Mouse (Mus musculus): Measurements from ENCODE around the gene Zfp408.
"Not testable (repeated sequence)": the region's sequence is repeated elsewhere in the genome, so short reads cannot be mapped to it uniquely, and the experiment has no call there.

Zfp408 gene

GRCm38 (mm10) chr2:91650360-91650995, 887 bp upstream of the Zfp408 start:
- DNase-seq = no peak

- DNase-seq = no peak
These were observed 439 bp downstream of the Zfp408 start for GRCm38 (mm10) chr2:91649152-91649551.

DNA sequence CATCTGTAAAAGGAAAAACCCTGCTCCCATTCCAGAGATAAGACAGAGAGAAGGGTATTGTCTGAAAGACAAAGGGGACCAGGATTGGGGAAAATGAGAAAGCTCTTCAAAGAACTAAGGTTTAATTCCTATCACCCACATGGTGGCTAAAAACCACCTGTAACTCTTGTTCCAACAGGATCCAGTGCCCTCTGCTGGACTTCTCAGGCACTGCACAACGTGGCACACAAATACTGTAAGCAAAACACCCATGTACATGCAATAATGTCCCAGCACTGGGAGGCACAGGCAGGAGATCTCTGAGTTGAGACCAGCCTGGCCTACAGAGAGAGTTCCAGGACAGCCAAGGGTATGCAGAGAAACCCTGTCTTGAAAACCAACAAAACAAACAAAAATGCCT, 2.9 kb downstream of the Zfp408 start:
- DNase-seq = peak; percentile 42 to 49

GRCm38 (mm10) chr2:91645811-91646210, 3.8 kb downstream of the Zfp408 start:
- no peak for DNase-seq

- no peak for DNase-seq
These were observed 4.2 kb downstream of the Zfp408 start for GRCm38 (mm10) chr2:91645354-91645753.

DNA sequence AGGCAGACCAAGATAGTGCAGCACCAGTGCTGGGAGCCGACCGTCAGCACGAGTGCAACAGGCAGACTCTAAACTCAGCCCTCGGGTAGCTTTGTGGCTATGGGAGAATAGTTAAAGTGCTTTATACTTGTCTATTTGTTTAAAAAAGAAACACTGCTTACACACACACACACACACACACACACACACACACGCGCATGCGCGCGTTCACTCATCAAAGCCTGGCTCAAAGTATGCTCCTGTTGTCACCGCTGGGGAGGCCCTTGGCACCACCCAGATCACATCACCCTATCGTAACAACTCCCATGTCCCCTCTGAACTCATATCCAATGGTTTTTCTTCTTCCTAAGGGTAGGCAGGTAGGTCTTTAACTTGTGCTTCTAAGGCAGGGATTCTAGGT, 5.6 kb downstream of the Zfp408 start:
- DNase-seq = no peak

- no peak for DNase-seq
These were observed 6.7 kb downstream of the Zfp408 start for GRCm38 (mm10) chr2:91642825-91643415.

- no peak for DNase-seq
These were observed 10.7 kb downstream of the Zfp408 start for GRCm38 (mm10) chr2:91638931-91639330.

- DNase-seq = peak; percentile 30 to 40
These were observed 12.8 kb downstream of the Zfp408 start for GRCm38 (mm10) chr2:91636727-91637338.

GRCm38 (mm10) chr2:91636229-91636628, 13.4 kb downstream of the Zfp408 start, which contains the start of gene F2:
Gene F2 (minus strand): TSS chr2:91636414.
- DNase-seq = no peak

GRCm38 (mm10) chr2:91635486-91635885, 14.1 kb downstream of the Zfp408 start:
- DNase-seq = no peak

DNA sequence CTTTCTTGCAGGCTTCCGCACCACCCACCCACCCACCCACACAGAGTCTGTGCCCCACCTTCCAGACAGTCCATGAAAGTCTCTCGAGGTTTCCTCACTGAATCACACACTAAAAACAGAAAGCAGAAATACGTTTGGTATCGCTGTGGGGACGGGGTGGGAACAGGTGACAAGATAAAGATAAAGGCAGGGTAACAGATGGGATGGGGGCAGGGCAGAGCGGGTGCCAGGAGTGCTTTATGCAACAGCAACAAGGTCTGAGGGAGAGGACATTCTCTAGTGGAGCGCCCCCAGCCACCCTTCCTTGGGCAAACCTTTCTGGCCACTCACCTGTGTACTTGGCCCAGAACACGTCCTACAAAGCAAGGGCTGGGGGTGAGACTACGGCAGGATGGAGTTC, 14.8 kb downstream of the Zfp408 start:
- no peak for DNase-seq

- no peak for DNase-seq
These were observed 16.1 kb downstream of the Zfp408 start for GRCm38 (mm10) chr2:91633334-91633977.

DNA sequence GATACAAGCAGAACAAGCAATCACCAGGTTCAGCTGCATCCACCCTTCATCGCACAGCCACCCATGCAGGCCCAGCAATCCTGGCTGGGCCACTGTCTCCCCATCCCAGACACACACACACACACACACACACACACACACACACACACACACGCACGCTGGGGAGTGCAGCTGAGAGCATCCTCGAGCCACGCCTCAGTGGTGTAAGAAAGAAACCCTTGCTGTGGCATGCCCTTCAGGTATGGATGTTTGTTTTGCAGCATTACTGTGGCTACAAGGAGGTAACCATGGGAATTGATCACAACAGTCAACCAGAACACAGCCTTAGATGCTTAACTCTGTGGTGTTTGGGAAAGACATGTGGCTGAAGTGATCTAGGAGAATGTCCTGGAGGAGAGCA, 17.3 kb downstream of the Zfp408 start:
- no peak for DNase-seq

GRCm38 (mm10) chr2:91631826-91632225, 17.8 kb downstream of the Zfp408 start:
- DNase-seq = no peak

GRCm38 (mm10) chr2:91630384-91630783, 19.2 kb downstream of the Zfp408 start:
- DNase-seq = no peak

- DNase-seq = no peak
These were observed 19.9 kb downstream of the Zfp408 start for GRCm38 (mm10) chr2:91629682-91630081.

- DNase-seq = no peak
These were observed 21.4 kb downstream of the Zfp408 start for GRCm38 (mm10) chr2:91628171-91628570.

DNA sequence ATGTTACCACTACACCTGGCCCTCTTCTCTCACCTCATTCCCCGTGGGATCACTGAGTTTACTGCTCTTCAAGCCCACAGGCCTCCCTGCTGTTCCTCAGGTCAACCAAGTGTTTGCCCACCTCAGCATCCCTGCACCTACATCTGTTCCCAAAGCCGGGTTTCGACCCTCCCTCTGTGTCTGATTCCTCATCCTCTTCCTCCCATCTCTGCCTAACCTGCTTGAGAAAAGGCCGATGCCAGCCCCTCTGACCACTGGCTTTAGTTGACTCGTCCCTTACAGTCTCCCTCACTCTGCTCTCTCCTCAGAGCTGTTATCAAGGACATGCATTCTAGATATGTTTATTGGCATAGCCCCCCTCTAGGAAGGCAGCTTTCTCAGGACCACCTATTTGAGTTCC, 22.1 kb downstream of the Zfp408 start:
- no peak for DNase-seq

DNA sequence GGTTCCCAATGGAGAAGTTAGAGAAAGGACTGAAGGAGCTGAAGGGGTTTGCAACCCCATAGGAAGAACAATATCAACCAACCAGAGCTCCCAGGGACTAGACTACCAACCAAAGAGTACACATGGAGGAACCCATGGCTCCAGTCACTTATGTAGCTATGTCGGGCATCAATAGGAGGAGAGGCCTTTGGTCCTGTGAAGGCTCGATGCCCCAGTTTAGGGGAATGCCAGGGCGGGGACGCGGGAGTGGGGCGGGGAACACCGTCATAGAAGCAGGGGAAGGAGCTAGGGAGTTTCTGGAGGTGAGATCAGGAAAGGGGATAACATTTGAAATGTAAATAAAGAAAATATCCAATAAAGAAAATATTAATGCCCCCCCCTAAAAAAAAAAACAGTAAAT, 26.2 kb downstream of the Zfp408 start:
- not testable (repeated sequence) for DNase-seq

DNA sequence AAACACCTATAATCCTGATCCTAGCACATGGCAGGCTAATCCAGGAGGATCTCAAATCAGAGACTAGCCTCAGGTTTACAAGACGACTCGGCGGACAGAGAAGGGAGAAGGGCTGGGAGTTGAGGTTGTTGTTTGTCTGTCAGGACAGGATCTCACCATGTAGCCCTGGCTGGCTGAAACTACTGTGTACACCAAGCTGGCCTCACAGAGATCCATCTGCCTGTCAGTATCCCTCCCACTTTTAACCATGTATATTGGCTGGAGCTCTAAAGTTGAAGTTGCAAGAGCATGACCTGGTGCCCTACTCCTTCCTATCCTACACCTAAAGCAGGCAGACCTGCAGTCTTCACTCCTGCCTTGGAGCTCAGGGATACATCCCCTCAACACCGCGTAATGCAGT, 27.2 kb downstream of the Zfp408 start:
- no peak for DNase-seq

DNA sequence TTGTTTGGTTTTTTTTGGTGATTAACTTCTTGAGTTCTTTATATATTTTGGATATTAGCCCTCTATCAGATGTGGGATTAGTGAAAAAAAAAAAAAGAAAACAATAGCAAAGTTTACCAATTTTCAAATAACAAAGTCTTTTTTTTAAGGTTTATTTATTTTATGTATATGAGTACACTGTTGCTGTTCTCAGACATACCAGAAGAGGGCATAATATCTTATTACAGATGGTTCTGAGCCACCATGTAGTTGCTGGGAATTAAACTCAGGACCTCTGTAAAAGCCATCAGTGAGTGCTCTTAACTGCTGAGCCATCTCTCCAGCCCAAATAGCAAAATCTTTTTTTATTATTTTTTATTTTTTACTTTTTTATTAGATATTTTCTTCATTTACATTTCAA, 40.2 kb downstream of the Zfp408 start:
- not testable (repeated sequence) for DNase-seq

GRCm38 (mm10) chr2:91602389-91602788, 47.2 kb downstream of the Zfp408 start:
- DNase-seq = no peak

GRCm38 (mm10) chr2:91600475-91600874, 49.1 kb downstream of the Zfp408 start:
- no peak for DNase-seq

Measured in lung, adult 18-20 months (tissue).